Mouse (Mus musculus) embryonic fibroblast, embryonic 13.5 days (primary cell): ENCODE measurements around the gene Mid1.
"Not testable (repeated sequence)": the region's sequence is repeated elsewhere in the genome, so short reads cannot be mapped to it uniquely, and the experiment has no call there.

Experiments
- CTCF ChIP-seq: IDR thresholded peaks from 2 replicates; pipeline ENCODE4 v1.5.1; 2011; ENCODE audit warnings: mild to moderate bottlenecking, control low read depth, low read length, moderate library complexity, borderline replicate concordance; ENCODE audit not compliant: insufficient read depth
- POLR2A ChIP-seq: IDR thresholded peaks from 2 replicates; pipeline ENCODE4 v1.6.1; 2011; ENCODE audit warnings: low read depth, mild to moderate bottlenecking, control low read depth, low read length, moderate library complexity

DNA sequence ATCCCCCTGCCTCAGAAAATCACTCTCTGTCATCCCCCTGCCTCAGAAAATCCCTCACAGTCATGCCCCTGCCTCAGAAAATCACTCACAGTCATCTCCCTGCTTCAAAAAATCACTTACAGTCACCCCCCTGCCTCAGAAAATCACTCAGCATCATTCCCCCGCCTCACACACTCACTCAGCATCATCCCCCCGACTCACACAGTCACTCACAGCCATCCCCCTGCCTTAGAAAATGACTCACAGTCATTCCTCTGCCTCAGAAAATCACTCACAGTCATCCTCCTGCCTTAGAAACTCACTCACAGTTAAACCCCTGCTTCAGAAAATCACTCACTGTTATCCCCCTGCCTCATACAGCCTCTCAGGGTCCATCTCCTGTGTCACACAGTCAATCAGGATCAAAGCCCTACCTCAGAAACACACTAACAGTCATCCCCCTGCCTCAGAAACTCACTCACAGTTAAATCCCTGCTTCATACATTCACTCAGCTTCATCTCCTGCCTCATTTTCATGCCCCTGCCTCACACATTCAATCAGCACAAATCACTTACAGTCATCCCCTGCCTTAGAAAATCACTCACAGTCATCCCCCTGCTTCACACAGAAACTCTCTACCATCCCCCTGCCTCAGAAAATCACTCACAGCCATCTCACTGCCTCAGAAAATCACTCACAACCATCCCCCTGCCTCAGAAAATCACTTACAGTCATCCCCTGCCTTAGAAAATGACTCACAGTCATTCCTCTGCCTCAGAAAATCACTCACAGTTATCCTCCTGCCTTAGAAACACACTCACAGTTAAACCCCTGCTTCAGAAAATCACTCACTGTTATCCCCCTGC lies 310.1 kb downstream of the Mid1 start:
- not testable (repeated sequence) for TF ChIP-seq POLR2A, CTCF
